Mouse (Mus musculus) lung, adult 2 months (tissue): ENCODE results near the gene Mgmt.

Experiments
- CTCF ChIP-seq: fragments of 200-500 bp; IDR thresholded peaks from 2 replicates; pipeline ENCODE4 v1.5.1; 2011; ENCODE audit warnings: mild to moderate bottlenecking, low read length, control low read depth; ENCODE audit not compliant: insufficient read depth
- POLR2A ChIP-seq: fragments of 200-500 bp; IDR thresholded peaks from 2 replicates; pipeline ENCODE4 v1.6.1; 2011; ENCODE audit warnings: low read depth, mild to moderate bottlenecking, control low read depth, low read length, borderline replicate concordance; ENCODE audit errors: extremely low read depth

- TF ChIP-seq CTCF, result no peak
- TF ChIP-seq POLR2A, result no peak
These were observed 237.5 kb downstream of the Mgmt start for GRCm38 (mm10) chr7:137131957-137132356.
